Mouse (Mus musculus) lung, postnatal 0 days (tissue): Measurements from ENCODE around the gene Mrap. TPM values are rescaled to one million over a fixed set of nuclear protein-coding genes. Genes with fewer than 3 reads are reported as not detected.

Experiments
- ATAC-seq: fragments of 200-750 bp; cut with Nextera tagmentation; 2 replicates; pipeline ENCODE4 v1.8.0; 2017; ENCODE audit warnings: moderate library complexity
- DNase-seq: peaks from one replicate; pipeline ENCODE4 v3.0.0-alpha.2; 2016; ENCODE audit warnings: low spot score
- H3K27ac ChIP-seq: fragments of 300-500 bp; sonication (generic); 2 replicates; pipeline ENCODE4 v1.5.1; 2014; ENCODE audit warnings: antibody characterized with exemption, mild to moderate bottlenecking, low read length, mixed read lengths
- H3K27me3 ChIP-seq: fragments of 300-500 bp; sonication (generic); replicated peaks from 2 replicates; pipeline ENCODE4 v1.6.1; 2014; ENCODE audit warnings: low read length, mixed read lengths; ENCODE audit not compliant: insufficient read depth
- H3K36me3 ChIP-seq: fragments of 300-500 bp; sonication (generic); 2 replicates; pipeline ENCODE4 v1.6.1; 2014; ENCODE audit warnings: low read length, mixed read lengths; ENCODE audit not compliant: insufficient read depth
- H3K4me1 ChIP-seq: fragments of 300-500 bp; sonication (generic); 2 replicates; pipeline ENCODE4 v1.6.1; 2014; ENCODE audit warnings: antibody characterized with exemption, low read depth, low read length, mixed read lengths; ENCODE audit not compliant: insufficient read depth
- H3K4me2 ChIP-seq: fragments of 300-500 bp; sonication (generic); replicated peaks from 2 replicates; pipeline ENCODE4 v1.6.1; 2014; ENCODE audit warnings: low read depth, mild to moderate bottlenecking, low read length, moderate library complexity, mixed read lengths
- H3K4me3 ChIP-seq: fragments of 300-500 bp; sonication (generic); 2 replicates; pipeline ENCODE4 v1.5.1; 2014; ENCODE audit warnings: low read depth, low read length
- H3K9ac ChIP-seq: fragments of 300-500 bp; sonication (generic); replicated peaks from 2 replicates; pipeline ENCODE4 v1.6.1; 2014; ENCODE audit warnings: low read depth, mild to moderate bottlenecking
- H3K9me3 ChIP-seq: fragments of 300-500 bp; sonication (generic); 2 replicates; pipeline ENCODE4 v1.6.1; 2016; ENCODE audit warnings: low read length, mixed read lengths
- CTCF ChIP-seq: IDR thresholded peaks from 2 replicates; pipeline ENCODE4 v1.5.1; 2016; ENCODE audit warnings: antibody characterized with exemption, mild to moderate bottlenecking
- EP300 ChIP-seq: IDR thresholded peaks from 2 replicates; pipeline ENCODE4 v1.6.1; 2016; ENCODE audit warnings: antibody characterized with exemption, mild to moderate bottlenecking, control low read depth
- WGBS: fragments of 180-500 bp; shearing (Covaris S2); extraction: QIAGEN DNeasy Blood & Tissue Kit; methylation state at CpG from one replicate; pipeline ENCODE4 v1.1.7; 2014; 5-methylcytosine and 5-hydroxymethylcytosine counted together
- polyA plus RNA-seq: library from polyadenylated mRNA; unstranded; fragments of >200 nt; fragmentation: Nextera tagmentation; extraction: Ambion mirVana; gene quantifications from 2 replicates; pipeline ENCODE4 v1.2.1, GENCODE M21; 2015

Mrap gene
- polyA plus RNA-seq, 1 experiment from 2014 or later, result 4.4 TPM

DNA sequence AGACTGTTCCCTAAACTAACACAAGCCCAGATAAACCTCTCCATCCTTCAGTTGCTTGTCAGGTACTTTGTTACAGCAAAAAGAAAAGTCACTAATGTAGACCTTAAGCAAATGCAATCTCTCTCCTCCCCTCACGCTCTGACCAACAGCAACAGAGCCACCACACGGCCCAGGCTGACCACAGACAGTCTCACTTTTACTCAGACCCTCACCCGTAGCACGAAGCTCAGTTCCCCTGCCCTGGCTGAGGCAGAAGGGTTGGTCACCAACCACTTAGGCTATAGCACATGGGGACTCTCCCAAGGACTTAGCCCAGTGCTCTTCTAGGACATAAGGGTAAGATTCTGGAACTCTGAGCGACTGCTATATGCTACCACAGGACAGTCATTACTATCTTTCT lies 60.8 kb downstream of the Mrap start:
- no peak for DNase-seq
- no peak overlapping the region for H3K4me2 ChIP-seq

More for the DNA sequence above, 60.8 kb downstream of the Mrap start:
- WGBS, result 82% methylated on average over 5 of the region's 5 CpGs
- Histone ChIP-seq H3K4me3 (no peak overlapping the region), H3K27me3 (no peaks in the 10 kb centered on the region), H3K9ac (no peak overlapping the region), H3K36me3 (peaks cover 6% of the 10 kb centered on the region; the same call in 1 of the 2 replicates), H3K9me3 (no peaks in the 10 kb centered on the region), H3K27ac (no peak overlapping the region), H3K4me1 (no peaks in the 10 kb centered on the region)
- TF ChIP-seq EP300 (no peak), CTCF (no peak)
- ATAC-seq, result no peak

Other genes with a start within 250 kb of the Mrap start
- gene Mis18a, start 10.8 kb upstream of the Mrap start, polyA plus RNA-seq, result 25.7 and 27.7 TPM in 2 replicates
- gene Urb1, start 72.2 kb downstream of the Mrap start, polyA plus RNA-seq, result 2.7 TPM in 2 replicates
- gene Eva1c, start 88.5 kb downstream of the Mrap start, polyA plus RNA-seq, result 5.9 and 9.6 TPM in 2 replicates
- 46.3 and 47.9 TPM in 2 replicates for gene Cfap298, start 196.9 kb downstream of the Mrap start, polyA plus RNA-seq